Mouse (Mus musculus) lung, embryonic 14.5 days (tissue): ENCODE data around the gene Wdfy4. TPM values are rescaled to one million over a fixed set of nuclear protein-coding genes. Genes with fewer than 3 reads are reported as not detected.
A peak's percentile ranks its signal among the peaks of the same experiment; 100 is the strongest.

Source experiments
- ATAC-seq: fragments of 200-750 bp; cut with Nextera tagmentation; 2 replicates; pipeline ENCODE4 v1.8.0; 2017; ENCODE audit warnings: mild to moderate bottlenecking, moderate TSS enrichment, moderate library complexity; ENCODE audit not compliant: insufficient read depth
- DNase-seq: peaks from one replicate; pipeline ENCODE4 v3.0.0-alpha.2; 2015
- H3K27ac ChIP-seq: fragments of 300-500 bp; sonication (generic); 2 replicates; pipeline ENCODE4 v1.5.1; 2014; ENCODE audit warnings: low read depth, mild to moderate bottlenecking, moderate library complexity
- H3K27me3 ChIP-seq: fragments of 300-500 bp; sonication (generic); 2 replicates; pipeline ENCODE4 v1.6.1; 2014; ENCODE audit warnings: low read length, control low read depth; ENCODE audit not compliant: insufficient read depth
- H3K36me3 ChIP-seq: fragments of 300-500 bp; sonication (generic); 2 replicates; pipeline ENCODE4 v1.6.1; 2014; ENCODE audit warnings: control low read depth; ENCODE audit not compliant: insufficient read depth
- H3K4me1 ChIP-seq: fragments of 300-500 bp; sonication (generic); 2 replicates; pipeline ENCODE4 v1.6.1; 2014; ENCODE audit warnings: antibody characterized with exemption, control low read depth; ENCODE audit not compliant: insufficient read depth
- H3K4me2 ChIP-seq: fragments of 300-500 bp; sonication (generic); 2 replicates; pipeline ENCODE4 v1.6.1; 2014; ENCODE audit warnings: mild to moderate bottlenecking
- H3K4me3 ChIP-seq: fragments of 300-500 bp; sonication (generic); 2 replicates; pipeline ENCODE4 v1.5.1; 2014; ENCODE audit warnings: low read depth, low read length
- H3K9ac ChIP-seq: fragments of 300-500 bp; sonication (generic); 2 replicates; pipeline ENCODE4 v1.6.1; 2014
- H3K9me3 ChIP-seq: fragments of 300-500 bp; sonication (generic); 2 replicates; pipeline ENCODE4 v1.6.1; 2016; ENCODE audit warnings: low read depth, low read length, control low read depth
- CTCF ChIP-seq: IDR thresholded peaks from 2 replicates; pipeline ENCODE4 v1.5.1; 2016; ENCODE audit warnings: antibody characterized with exemption, low read depth
- WGBS: fragments of 180-500 bp; shearing (Covaris S2); extraction: QIAGEN DNeasy Blood & Tissue Kit; methylation state at CpG from one replicate; pipeline ENCODE4 v1.1.7; 2014; 5-methylcytosine and 5-hydroxymethylcytosine counted together
- polyA plus RNA-seq: library from polyadenylated mRNA; unstranded; fragments of >200 nt; fragmentation: Nextera tagmentation; extraction: Ambion mirVana; gene quantifications from 2 replicates; pipeline ENCODE4 v1.2.1, GENCODE M21; 2014

Gene Wdfy4
- polyA plus RNA-seq, 1 experiment from 2014 or later: 0.57 TPM

- TF ChIP-seq CTCF: no peak
- DNase-seq (no peak), ATAC-seq (no peak)
- Histone ChIP-seq H3K9ac (no peak overlapping the region), H3K4me2 (no peak overlapping the region), H3K27ac (no peak overlapping the region), H3K4me3 (no peak overlapping the region), H3K4me1 (no peaks in the 10 kb centered on the region), H3K9me3 (no peaks in the 10 kb centered on the region), H3K27me3 (no peaks in the 10 kb centered on the region), H3K36me3 (no peaks in the 10 kb centered on the region)
- whole genome bisulfite sequencing: 62% methylated on average over 5 of the region's 5 CpGs
Measured at GRCm38 (mm10) chr14:33019606-33020005, 165.7 kb downstream of the Wdfy4 start.

GRCm38 (mm10) chr14:33019050-33019449 is 166.3 kb downstream of the Wdfy4 start:
- Histone ChIP-seq H3K27me3 (no peaks in the 10 kb centered on the region), H3K4me1 (no peaks in the 10 kb centered on the region), H3K36me3 (no peaks in the 10 kb centered on the region), H3K4me3 (no peak overlapping the region), H3K4me2 (no peak overlapping the region), H3K9ac (no peak overlapping the region), H3K27ac (no peak overlapping the region), H3K9me3 (no peaks in the 10 kb centered on the region)
- no peak for DNase-seq
- WGBS: 87% methylated on average over 3 of the region's 3 CpGs
- TF ChIP-seq CTCF: no peak
- no peak for ATAC-seq

GRCm38 (mm10) chr14:33007638-33008037 is 177.7 kb downstream of the Wdfy4 start:
- Histone ChIP-seq H3K27ac (no peak overlapping the region), H3K36me3 (no peaks in the 10 kb centered on the region), H3K9me3 (no peaks in the 10 kb centered on the region), H3K9ac (no peak overlapping the region), H3K4me2 (no peak overlapping the region), H3K27me3 (no peaks in the 10 kb centered on the region), H3K4me3 (no peak overlapping the region), H3K4me1 (no peaks in the 10 kb centered on the region)
- ATAC-seq (peak; percentile 44; the same call in 1 of the 2 replicates), DNase-seq (peak; percentile 20)
- WGBS: 39% methylated on average over 1 of the region's 1 CpGs
- no peak for TF ChIP-seq CTCF

- WGBS: 100% methylated on average over 1 of the region's 1 CpGs
- TF ChIP-seq CTCF: no peak
- no peak overlapping the region for H3K9ac ChIP-seq
- no peak for DNase-seq
- no peaks in the 10 kb centered on the region for H3K36me3 ChIP-seq
- H3K4me3 ChIP-seq: no peak overlapping the region
- H3K9me3 ChIP-seq: no peaks in the 10 kb centered on the region
- no peak overlapping the region for H3K27ac ChIP-seq
- H3K4me2 ChIP-seq: no peak overlapping the region
- H3K27me3 ChIP-seq: no peaks in the 10 kb centered on the region
- no peak for ATAC-seq
- no peaks in the 10 kb centered on the region for H3K4me1 ChIP-seq
Measured at GRCm38 (mm10) chr14:33005114-33005513, 180.2 kb downstream of the Wdfy4 start.

- Histone ChIP-seq H3K9ac (no peak overlapping the region), H3K27ac (no peak overlapping the region), H3K36me3 (no peaks in the 10 kb centered on the region), H3K4me1 (peaks cover under 1% of the 10 kb centered on the region; the same call in 1 of the 2 replicates), H3K9me3 (no peaks in the 10 kb centered on the region), H3K4me2 (no peak overlapping the region), H3K27me3 (no peaks in the 10 kb centered on the region), H3K4me3 (no peak overlapping the region)
- DNase-seq: no peak
- ATAC-seq: no peak
- WGBS: 41% methylated on average over 8 of the region's 8 CpGs
- TF ChIP-seq CTCF: no peak
Measured at GRCm38 (mm10) chr14:33000112-33000979, 185.0 kb downstream of the Wdfy4 start.

- Histone ChIP-seq H3K27me3 (no peaks in the 10 kb centered on the region), H3K9ac (no peak overlapping the region), H3K36me3 (no peaks in the 10 kb centered on the region), H3K4me3 (no peak overlapping the region), H3K9me3 (no peaks in the 10 kb centered on the region), H3K27ac (no peak overlapping the region), H3K4me2 (no peak overlapping the region), H3K4me1 (peaks cover 3% of the 10 kb centered on the region; the same call in 1 of the 2 replicates)
- 37% methylated on average over 10 of the region's 10 CpGs for WGBS
- TF ChIP-seq CTCF: no peak
- no peak for DNase-seq
- ATAC-seq: no peak
Measured at GRCm38 (mm10) chr14:32999511-32999910, 185.8 kb downstream of the Wdfy4 start.

- peak; percentile 65 for DNase-seq
- H3K4me1 ChIP-seq: peaks cover 3% of the 10 kb centered on the region; the same call in 1 of the 2 replicates
- TF ChIP-seq CTCF: no peak
- H3K9ac ChIP-seq: no peak overlapping the region
- no peaks in the 10 kb centered on the region for H3K9me3 ChIP-seq
- WGBS: 7% methylated on average over 10 of the region's 10 CpGs
- H3K27ac ChIP-seq: no peak overlapping the region
- H3K36me3 ChIP-seq: no peaks in the 10 kb centered on the region
- H3K27me3 ChIP-seq: no peaks in the 10 kb centered on the region
- no peak overlapping the region for H3K4me3 ChIP-seq
- peak overlapping the region; percentile 38 for H3K4me2 ChIP-seq
- ATAC-seq: peak; percentile 60; the same call in 1 of the 2 replicates
Measured at GRCm38 (mm10) chr14:32994954-32995636, 190.2 kb downstream of the Wdfy4 start.
